In the genomic region with DNA sequence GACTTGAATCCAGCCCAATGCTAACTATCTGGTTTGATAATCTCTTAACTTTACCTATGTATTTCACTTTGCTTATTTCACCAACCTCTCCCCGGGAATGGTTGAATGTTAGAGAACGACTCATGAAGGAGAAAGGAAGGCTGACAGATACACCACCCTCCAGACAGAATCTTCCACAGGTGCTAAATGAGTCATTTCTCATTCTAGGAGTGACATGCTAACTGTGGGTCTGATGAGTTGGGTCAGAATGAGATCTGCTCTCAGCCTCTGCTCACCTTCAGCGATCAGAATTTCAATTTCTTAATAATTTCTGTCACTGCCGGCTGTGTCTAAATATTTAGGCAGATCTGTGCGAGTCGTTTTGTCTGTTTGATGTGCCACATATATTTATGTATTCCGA, we compare ENCODE assay signal across 20 mouse cellular contexts. TPM values are rescaled to one million over a fixed set of nuclear protein-coding genes. Genes with fewer than 3 reads are reported as not detected.
DNase-seq lines count a peak whose midpoint lies in the region; TF ChIP-seq lines count a peak whose summit lies in the region.
"Had no signal": no experiment of that assay in that cellular context is flagged by ENCODE, and none has a peak within 500 bp of the region (broad histone marks: within the 10 kb centered on the region; RNA-seq: fewer than 3 reads in every experiment).

No protein-coding gene starts in this region.

- no peak overlapping the region for H3K9ac ChIP-seq in CH12.LX (ENCODE audit: insufficient read depth, low read depth)

- no peak for TF ChIP-seq POLR2A in CH12.LX (IDR thresholded peaks at IDR 0.05; ENCODE audit: low read depth, low read length)

- peak overlapping the region; percentile 4; the same call in 1 of the 2 replicates for H3K4me2 ChIP-seq in CH12.LX (ENCODE audit: insufficient read depth, low read depth, poor library complexity, severe bottlenecking)

- H3K79me2 ChIP-seq in CH12.LX (replicated peaks; ENCODE audit: control insufficient read depth, extremely low read depth, insufficient read depth, poor library complexity, severe bottlenecking), result no peaks in the 10 kb centered on the region

- H3K27me3 ChIP-seq in heart, embryonic 10.5 days (ENCODE audit: insufficient read depth, poor library complexity, severe bottlenecking), result no peaks in the 10 kb centered on the region
- no peaks in the 10 kb centered on the region for H3K27me3 ChIP-seq in CH12.LX (replicated peaks)
- H3K27me3 ChIP-seq: Patski had no signal

- in situ Hi-C loops in CH12.LX (cut with MboI; ENCODE audit: low pct_ligation_motif_present, low pct_unique_long_range_greater_than_20kb, low sequenced_read_pairs), result no loop called here

- no peak overlapping the region for H3K4me3 ChIP-seq in heart, embryonic 10.5 days
- no peak overlapping the region for H3K4me3 ChIP-seq in CH12.LX (replicated peaks in 1 of 3; ENCODE audit: low read depth in 2 of 3, low read length in 2 of 3, poor library complexity in 1 of 3)

- no peak for TF ChIP-seq RAD21 in CH12.LX (IDR thresholded peaks at IDR 0.05; ENCODE audit: low read depth, low read length)

- WGBS in heart, embryonic 10.5 days, result 88% methylated on average over 7 of the region's 7 CpGs

- H3K27ac ChIP-seq in heart, embryonic 10.5 days, result no peak overlapping the region
- no peak overlapping the region for H3K27ac ChIP-seq in CH12.LX (ENCODE audit: insufficient read depth, low read depth)

- H3K4me1 ChIP-seq in heart, embryonic 10.5 days, result peaks cover 11% of the 10 kb centered on the region
- H3K4me1 ChIP-seq in CH12.LX (ENCODE audit: control insufficient read depth in 1 of 2, insufficient read depth in 2 of 2), result peaks cover 3 to 15% of the 10 kb centered on the region in 2 experiments

- H3K36me3 ChIP-seq in heart, embryonic 10.5 days, result no peaks in the 10 kb centered on the region
- H3K36me3 ChIP-seq in CH12.LX (replicated peaks in 1 of 2; ENCODE audit: control insufficient read depth in 1 of 2, insufficient read depth in 1 of 2, low read length in 1 of 2), result no peaks in the 10 kb centered on the region
- H3K36me3 ChIP-seq: G1E had no signal

- peak; percentile 70 for TF ChIP-seq EP300 in CH12.LX (IDR thresholded peaks at IDR 0.05; ENCODE audit: low read length)

- DNase-seq in heart, adult 11 months, result peak; percentile 41
- no peak for DNase-seq in heart, embryonic 10.5 days (ENCODE audit: low spot score)
- DNase-seq in CH12.LX (ENCODE audit: extremely low read depth), result peak; percentile 8
- DNase-seq in brain, adult 2 months (ENCODE audit: low read depth, low spot score), result peak; percentile 18
- DNase-seq in kidney, postnatal 14 days, result no peak
- DNase-seq in testis, postnatal 14 days (ENCODE audit: low spot score), result no peak
- DNase-seq: adrenal gland, adult 2 months; adrenal gland, adult 8-10 months; adrenal gland, postnatal 10 days; adrenal gland, postnatal 14 days; adrenal gland, postnatal 25 days; adrenal gland, postnatal 36 days; B cell, adult 2 months; cerebellum, adult 11 months; cerebellum, adult 11-12 months; cerebellum, adult 18-20 months; cerebellum, adult 2 months; cerebellum, adult 8-10 months had no signal

- no peak for TF ChIP-seq CTCF in CH12.LX (conservative IDR thresholded peaks at IDR 0.05 in 1 of 2, IDR thresholded peaks at IDR 0.05 in 1 of 2; ENCODE audit: low read depth in 2 of 2, low read length in 2 of 2)

- dilution Hi-C loops in CH12.LX (cut with MboI; ENCODE audit: extremely low pct_ligation_motif_present, extremely low pct_unique_long_range_greater_than_20kb, low sequenced_read_pairs), result no loop called here

- H3K9me3 ChIP-seq in heart, embryonic 10.5 days, result no peaks in the 10 kb centered on the region
- no peaks in the 10 kb centered on the region for H3K9me3 ChIP-seq in CH12.LX (replicated peaks; ENCODE audit: low read length)
- H3K9me3 ChIP-seq: G1E had no signal

TF ChIP-seq in CH12.LX, 34 proteins besides CTCF, POLR2A, EP300 and RAD21:
- TF ChIP-seq MEF2A (IDR thresholded peaks at IDR 0.05; ENCODE audit: borderline replicate concordance, low read depth, low read length) (no peak), HCFC1 (IDR thresholded peaks at IDR 0.05; ENCODE audit: low read depth, low read length) (no peak), IRF4 (IDR thresholded peaks at IDR 0.05; ENCODE audit: low read depth, low read length) (peak; percentile 70; the same call in 1 of the 2 replicates), JUND (conservative IDR thresholded peaks at IDR 0.05; ENCODE audit: low read depth, low read length) (peak; percentile 49; the same call in 1 of the 2 replicates), POLR2AphosphoS2 (IDR thresholded peaks at IDR 0.05; ENCODE audit: low read depth, low read length) (no peak), ETS1 (conservative IDR thresholded peaks at IDR 0.05; ENCODE audit: low read depth, low read length) (no peak), SIN3A (IDR thresholded peaks at IDR 0.05; ENCODE audit: low read length) (no peak), NELFE (IDR thresholded peaks at IDR 0.05; ENCODE audit: low read depth, low read length) (no peak), KAT2A (IDR thresholded peaks at IDR 0.05; ENCODE audit: insufficient replicate concordance, low read length) (no peak), MXI1 (IDR thresholded peaks at IDR 0.05; ENCODE audit: low read depth, low read length) (no peak), ZNF384 (IDR thresholded peaks at IDR 0.05; ENCODE audit: low read depth, low read length) (no peak), USF1 (IDR thresholded peaks at IDR 0.05; ENCODE audit: low read depth, low read length) (no peak), NRF1 (IDR thresholded peaks at IDR 0.05; ENCODE audit: low read depth, low read length) (no peak), USF2 (conservative IDR thresholded peaks at IDR 0.05; ENCODE audit: low read depth, low read length) (no peak), MAFK (IDR thresholded peaks at IDR 0.05; ENCODE audit: insufficient replicate concordance, low read length) (0 out of 2 replicates have a peak, but pooled peaks have one; percentile 4)
TF ChIP-seq in CH12.LX: peak in this region for 3.

RNA-seq across cellular contexts. Expression of a gene that starts 52.4 kb away (rescaled TPM):
- 59.4 and 75.5 TPM in 2 replicates for polyA plus RNA-seq in heart, embryonic 10.5 days (2016; fragmentation: Nextera tagmentation; extraction: Ambion mirVana)
- total RNA-seq in CH12.LX (2012; rRNA removed) (47.7 and 53.5 TPM in 2 replicates), CH12.LX (2014; rRNA removed) (31.1 and 33.4 TPM in 2 replicates)
- 73.6 and 83.7 TPM in 2 replicates for polyA plus RNA-seq in CH12.LX (2012; ENCODE audit: insufficient read length, low read depth)

Comparison
In these comparisons a context has a peak if more than half of its experiments do, and no peak if none do; other contexts are left out.
1. DNase-seq: peak in heart, adult 11 months (single experiment), CH12.LX (single experiment) and brain, adult 2 months (single experiment); none in heart, embryonic 10.5 days (single experiment), kidney, postnatal 14 days (single experiment) and testis, postnatal 14 days (single experiment).